Mouse (Mus musculus): Measurements from ENCODE around the gene Sprr2e.

Gene Sprr2e

GRCm38 (mm10) chr3:92351843-92352242, at the start of gene Sprr2e:
Gene Sprr2e (plus strand): TSS chr3:92352143.
- no peak for DNase-seq (ENCODE audit: extremely low spot score, low spot score)

DNA sequence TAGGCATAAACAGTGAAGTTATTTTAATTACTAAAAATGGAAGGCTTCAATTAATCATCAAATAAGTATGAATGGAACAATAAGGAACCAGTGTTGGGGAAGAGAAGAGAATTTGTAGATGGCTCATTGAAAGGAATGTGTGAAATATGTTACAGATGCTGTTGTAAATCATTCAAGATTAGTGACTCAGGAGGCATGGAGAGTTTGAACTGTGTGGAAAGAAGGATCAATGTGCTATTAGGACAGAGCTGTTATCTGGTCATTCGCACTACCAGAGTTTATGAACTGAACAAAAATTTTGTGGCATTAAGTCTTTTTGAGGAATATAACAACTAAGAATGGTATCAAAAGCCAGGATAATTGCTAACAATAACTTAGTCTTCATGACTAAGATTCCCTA, 44.5 kb upstream of the Sprr2e start:
- DNase-seq (ENCODE audit: extremely low spot score, low spot score), result no peak

- no peak for DNase-seq (ENCODE audit: extremely low spot score, low spot score)
Measured at GRCm38 (mm10) chr3:92316320-92316719, 35.6 kb upstream of the Sprr2e start, which contains the start of gene Sprr2b. Gene Sprr2b (plus strand): TSS chr3:92316620.

DNA sequence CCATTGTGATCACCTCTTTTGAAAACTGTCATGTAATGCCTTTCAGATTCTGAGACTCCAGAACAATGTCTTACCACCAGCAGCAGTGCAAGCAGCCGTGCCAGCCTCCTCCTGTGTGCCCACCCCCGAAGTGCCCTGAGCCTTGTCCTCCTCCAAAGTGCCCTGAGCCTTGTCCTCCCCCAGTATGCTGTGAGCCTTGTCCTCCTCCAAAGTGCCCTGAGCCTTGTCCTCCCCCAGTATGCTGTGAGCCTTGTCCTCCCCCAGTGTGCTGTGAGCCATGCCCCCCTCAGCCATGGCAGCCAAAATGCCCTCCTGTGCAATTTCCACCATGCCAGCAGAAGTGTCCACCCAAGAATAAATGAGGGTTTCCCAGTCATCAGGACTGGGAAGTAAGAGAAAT, 34.6 kb upstream of the Sprr2e start:
- no peak for DNase-seq (ENCODE audit: extremely low spot score, low spot score)

DNA sequence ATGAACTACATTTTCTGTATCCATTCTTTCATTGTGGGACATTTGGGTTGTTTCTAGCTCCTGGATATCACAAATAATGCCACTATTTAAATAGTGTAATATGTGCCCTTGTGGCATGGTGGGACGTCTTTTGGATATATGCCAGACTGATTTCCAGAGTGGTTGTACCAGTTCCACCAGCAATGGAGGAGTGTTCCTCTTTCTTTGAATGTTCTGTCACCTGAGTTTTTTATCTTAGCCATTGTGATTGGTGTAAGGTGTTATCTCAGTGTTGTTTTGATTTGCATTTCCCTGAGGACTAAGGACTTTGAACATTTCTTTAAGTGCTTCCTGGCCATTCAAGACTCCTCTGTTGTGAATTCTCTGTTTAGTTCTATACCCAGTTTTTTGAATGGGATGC, 15.7 kb upstream of the Sprr2e start:
- no peak for DNase-seq (ENCODE audit: extremely low spot score, low spot score)

DNA sequence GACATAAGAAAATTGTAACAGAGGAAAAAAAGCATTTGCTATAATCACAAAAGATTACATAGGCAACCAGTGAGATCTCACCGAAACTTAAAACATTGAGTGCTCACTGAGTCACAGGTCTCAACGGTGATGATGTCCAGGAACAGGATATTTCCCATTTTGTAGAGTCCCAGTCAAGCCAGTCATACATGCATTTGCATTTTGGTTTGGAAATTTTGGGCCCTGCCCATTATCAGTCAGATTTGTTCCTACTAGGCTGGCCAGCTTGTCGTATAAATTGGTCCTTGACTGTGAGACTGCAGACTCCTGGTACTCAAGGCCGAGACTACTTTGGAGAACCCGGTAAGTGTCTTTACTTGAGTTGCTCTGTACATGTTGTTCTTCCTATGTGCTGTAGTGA, 13.1 kb upstream of the Sprr2e start, which contains the start of gene Sprr2d:
Sprr2d (plus strand) TSS at position 301 of the 400 bp plus-strand sequence.
- no peak for DNase-seq (ENCODE audit: extremely low spot score, low spot score)

DNA sequence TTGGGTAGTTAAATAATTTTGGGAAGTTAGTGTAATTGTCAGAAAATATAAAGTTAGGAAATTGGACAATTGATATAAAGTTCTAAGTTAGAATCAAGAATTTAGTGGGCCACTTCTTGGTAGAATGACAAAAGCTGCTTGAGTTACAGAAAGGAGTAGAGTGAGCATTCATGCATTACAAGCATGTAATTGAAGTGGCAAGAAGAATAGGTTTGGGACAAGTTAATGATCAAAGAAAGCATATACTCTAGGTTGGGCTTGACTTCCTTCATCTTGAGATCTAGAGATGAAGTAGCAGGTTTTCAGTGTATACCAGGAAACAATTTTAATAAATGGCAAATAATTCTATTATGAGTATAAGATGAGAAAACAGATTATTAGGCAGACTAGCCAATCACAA, 9.7 kb downstream of the Sprr2e start:
- no peak for DNase-seq (ENCODE audit: extremely low spot score, low spot score)

GRCm38 (mm10) chr3:92364887-92365286, 12.9 kb downstream of the Sprr2e start, which contains the start of gene Sprr2f:
Gene Sprr2f (plus strand): TSS chr3:92365187.
- DNase-seq (ENCODE audit: extremely low spot score, low spot score), result no peak

- DNase-seq (ENCODE audit: extremely low spot score, low spot score), result no peak
Measured at GRCm38 (mm10) chr3:92373613-92374012, 21.7 kb downstream of the Sprr2e start.

- no peak for DNase-seq (ENCODE audit: extremely low spot score, low spot score)
Measured at GRCm38 (mm10) chr3:92385385-92385784, 33.4 kb downstream of the Sprr2e start, which contains the start of gene Sprr2h. Gene Sprr2h (plus strand): TSS chr3:92385685.

- no peak for DNase-seq (ENCODE audit: extremely low spot score, low spot score)
Measured at GRCm38 (mm10) chr3:92394301-92394700, 42.4 kb downstream of the Sprr2e start.

Data from neural tube, embryonic 10.5 days (tissue).